Mouse (Mus musculus): ENCODE data around the gene Tppp3. TPM values are rescaled to one million over a fixed set of nuclear protein-coding genes. Genes with fewer than 3 reads are reported as not detected.

Gene Tppp3
- 263 and 304 TPM in 2 replicates for polyA plus RNA-seq (2015; fragmentation: Nextera tagmentation; extraction: Ambion mirVana)

GRCm38 (mm10) chr8:105471314-105472015, at the start of gene Tppp3:
Gene Tppp3, minus strand, starts transcription at chr8:105471526.

GRCm38 (mm10) chr8:105518436-105519313, 47.3 kb upstream of the Tppp3 start, which contains the start of gene Hsd11b2:
Gene Hsd11b2, plus strand, starts transcription at chr8:105518755.

GRCm38 (mm10) chr8:105496439-105497180, 25.3 kb upstream of the Tppp3 start, which contains the start of gene Zdhhc1:
Gene Zdhhc1, minus strand, starts transcription at chr8:105496902.

Other genes starting within 250 kb of the Tppp3 start
- 19.1 and 19.5 TPM in 2 replicates for gene D230025D16Rik, start 246.4 kb downstream of the Tppp3 start, polyA plus RNA-seq (2015; fragmentation: Nextera tagmentation; extraction: Ambion mirVana)
- 13.8 and 15.8 TPM in 2 replicates for gene B3gnt9, start 216.4 kb downstream of the Tppp3 start, polyA plus RNA-seq (2015; fragmentation: Nextera tagmentation; extraction: Ambion mirVana)
- 13.8 and 16.2 TPM in 2 replicates for gene Tradd, start 206.9 kb downstream of the Tppp3 start, polyA plus RNA-seq (2015; fragmentation: Nextera tagmentation; extraction: Ambion mirVana)
- gene Fbxl8, start 206.9 kb downstream of the Tppp3 start, polyA plus RNA-seq (2015; fragmentation: Nextera tagmentation; extraction: Ambion mirVana), result 1.9 and 2.9 TPM in 2 replicates
- gene Hsf4, start 201.7 kb downstream of the Tppp3 start, polyA plus RNA-seq (2015; fragmentation: Nextera tagmentation; extraction: Ambion mirVana), result 1.2 and 1.9 TPM in 2 replicates
- 9.1 and 9.4 TPM in 2 replicates for gene Nol3, start 195.4 kb downstream of the Tppp3 start, polyA plus RNA-seq (2015; fragmentation: Nextera tagmentation; extraction: Ambion mirVana)
- 53.4 and 66.4 TPM in 2 replicates for gene 4931428F04Rik, start 181.7 kb downstream of the Tppp3 start, polyA plus RNA-seq (2015; fragmentation: Nextera tagmentation; extraction: Ambion mirVana)
- 6.0 and 8.7 TPM in 2 replicates for gene Exoc3l, start 175.4 kb downstream of the Tppp3 start, polyA plus RNA-seq (2015; fragmentation: Nextera tagmentation; extraction: Ambion mirVana)
- 29.8 and 32.5 TPM in 2 replicates for gene E2f4, start 173.9 kb downstream of the Tppp3 start, polyA plus RNA-seq (2015; fragmentation: Nextera tagmentation; extraction: Ambion mirVana)
- 0.76 and 1.2 TPM in 2 replicates for gene Elmo3, start 165.9 kb downstream of the Tppp3 start, polyA plus RNA-seq (2015; fragmentation: Nextera tagmentation; extraction: Ambion mirVana)
- gene Lrrc29, start 145.2 kb downstream of the Tppp3 start, polyA plus RNA-seq (2015; fragmentation: Nextera tagmentation; extraction: Ambion mirVana), result 1.1 and 1.2 TPM in 2 replicates
- gene Tmem208, start 145.2 kb downstream of the Tppp3 start, polyA plus RNA-seq (2015; fragmentation: Nextera tagmentation; extraction: Ambion mirVana), result 162 and 168 TPM in 2 replicates
- gene Fhod1, start 123.6 kb downstream of the Tppp3 start, polyA plus RNA-seq (2015; fragmentation: Nextera tagmentation; extraction: Ambion mirVana), result 0.65 and 1.3 TPM in 2 replicates
- 10.0 and 13.8 TPM in 2 replicates for gene Slc9a5, start 122.7 kb downstream of the Tppp3 start, polyA plus RNA-seq (2015; fragmentation: Nextera tagmentation; extraction: Ambion mirVana)
- gene Plekhg4, start 98.3 kb downstream of the Tppp3 start, polyA plus RNA-seq (2015; fragmentation: Nextera tagmentation; extraction: Ambion mirVana), result 1.3 and 2.0 TPM in 2 replicates
- not detected in 2 replicates for gene Kctd19, start 58.0 kb downstream of the Tppp3 start, polyA plus RNA-seq (2015; fragmentation: Nextera tagmentation; extraction: Ambion mirVana)
- 0.53 and 0.54 TPM in 2 replicates for gene Lrrc36, start 58.0 kb downstream of the Tppp3 start, polyA plus RNA-seq (2015; fragmentation: Nextera tagmentation; extraction: Ambion mirVana)
- 33.4 and 36.8 TPM in 2 replicates for gene Zdhhc1, start 25.4 kb upstream of the Tppp3 start, polyA plus RNA-seq (2015; fragmentation: Nextera tagmentation; extraction: Ambion mirVana)
- 0.45 and 0.53 TPM in 2 replicates for gene Hsd11b2, start 47.2 kb upstream of the Tppp3 start, polyA plus RNA-seq (2015; fragmentation: Nextera tagmentation; extraction: Ambion mirVana)
- gene Atp6v0d1, start 94.5 kb upstream of the Tppp3 start, polyA plus RNA-seq (2015; fragmentation: Nextera tagmentation; extraction: Ambion mirVana), result 272 and 303 TPM in 2 replicates
- gene Ripor1, start 133.7 kb upstream of the Tppp3 start, polyA plus RNA-seq (2015; fragmentation: Nextera tagmentation; extraction: Ambion mirVana), result 29.7 and 37.3 TPM in 2 replicates
- gene Ctcf, start 165.0 kb upstream of the Tppp3 start, polyA plus RNA-seq (2015; fragmentation: Nextera tagmentation; extraction: Ambion mirVana), result 75.4 and 85.3 TPM in 2 replicates
- 0.62 and 0.68 TPM in 2 replicates for gene Agrp, start 165.9 kb upstream of the Tppp3 start, polyA plus RNA-seq (2015; fragmentation: Nextera tagmentation; extraction: Ambion mirVana)
- 40.1 and 40.8 TPM in 2 replicates for gene Carmil2, start 214.7 kb upstream of the Tppp3 start, polyA plus RNA-seq (2015; fragmentation: Nextera tagmentation; extraction: Ambion mirVana)
- 68.4 and 74.5 TPM in 2 replicates for gene Acd, start 229.6 kb upstream of the Tppp3 start, polyA plus RNA-seq (2015; fragmentation: Nextera tagmentation; extraction: Ambion mirVana)
- 74.7 and 80.3 TPM in 2 replicates for gene Pard6a, start 229.6 kb upstream of the Tppp3 start, polyA plus RNA-seq (2015; fragmentation: Nextera tagmentation; extraction: Ambion mirVana)
- gene 4933405L10Rik, start 236.1 kb upstream of the Tppp3 start, polyA plus RNA-seq (2015; fragmentation: Nextera tagmentation; extraction: Ambion mirVana), result 0.28 TPM in 1 of 2 replicates, not detected in the other
- 18.7 and 20.6 TPM in 2 replicates for gene Enkd1, start 236.7 kb upstream of the Tppp3 start, polyA plus RNA-seq (2015; fragmentation: Nextera tagmentation; extraction: Ambion mirVana)